Mouse (Mus musculus): ENCODE data around the gene Gm4181.
"Not testable (repeated sequence)": the region's sequence is repeated elsewhere in the genome, so short reads cannot be mapped to it uniquely, and the experiment has no call there.

Gm4181 gene

GRCm38 (mm10) chr14:51635566-51635965, at the start of gene Gm4181:
Gm4181 (minus strand) TSS chr14:51635666.
- not testable (repeated sequence) for DNase-seq (ENCODE audit: low read depth, low spot score)

GRCm38 (mm10) chr14:51677269-51677668, 41.8 kb upstream of the Gm4181 start:
- DNase-seq (ENCODE audit: low read depth, low spot score): no peak

- not testable (repeated sequence) for DNase-seq (ENCODE audit: low read depth, low spot score)
Observed at GRCm38 (mm10) chr14:51632426-51632825, 3.0 kb downstream of the Gm4181 start.

- DNase-seq (ENCODE audit: low read depth, low spot score): no peak
Observed at GRCm38 (mm10) chr14:51611210-51611609, 24.3 kb downstream of the Gm4181 start, which contains the start of gene Gm17078. Gm17078 (minus strand) TSS chr14:51611310.

GRCm38 (mm10) chr14:51592039-51592438, 43.4 kb downstream of the Gm4181 start, which contains the start of gene Gm17174:
Gm17174 (minus strand) TSS chr14:51592139.
- not testable (repeated sequence) for DNase-seq (ENCODE audit: low read depth, low spot score)

Data from ZHBTc4 (cell line).